Mouse (Mus musculus) cerebellum, adult 2 months (tissue): Measurements from ENCODE around the gene Nhlrc2. TPM values are rescaled to one million over a fixed set of nuclear protein-coding genes. Genes with fewer than 3 reads are reported as not detected.

Source experiments
- DNase-seq, 2 experiments: peaks; one replicate each; pipeline ENCODE4 v3.0.0; 2021
- H3K27ac ChIP-seq: fragments of 200-500 bp; 2 replicates; pipeline ENCODE4 v1.5.1; 2012; ENCODE audit warnings: low read length, control low read depth, inconsistent platforms; ENCODE audit not compliant: insufficient read depth
- H3K27me3 ChIP-seq: fragments of 200-500 bp; 2 replicates; pipeline ENCODE4 v1.6.1; 2012; ENCODE audit warnings: inconsistent platforms, mild to moderate bottlenecking, low read length, moderate library complexity; ENCODE audit not compliant: control insufficient read depth, insufficient read depth
- H3K4me1 ChIP-seq: fragments of 200-500 bp; 2 replicates; pipeline ENCODE4 v1.6.1; 2011; ENCODE audit warnings: low read length; ENCODE audit not compliant: control insufficient read depth, insufficient read depth
- H3K4me3 ChIP-seq: fragments of 200-500 bp; replicated peaks from 2 replicates; pipeline ENCODE3; 2011; ENCODE audit warnings: mild to moderate bottlenecking, low read depth, low read length, control low read depth; ENCODE audit not compliant: insufficient read depth
- CTCF ChIP-seq: fragments of 200-500 bp; IDR thresholded peaks from 2 replicates; pipeline ENCODE4 v1.5.1; 2011; ENCODE audit warnings: low read depth, mild to moderate bottlenecking, control low read depth, low read length, moderate library complexity, borderline replicate concordance; ENCODE audit not compliant: insufficient read depth
- POLR2A ChIP-seq: fragments of 200-500 bp; IDR thresholded peaks from 2 replicates; pipeline ENCODE4 v1.6.1; 2011; ENCODE audit warnings: low read length, control low read depth, borderline replicate concordance; ENCODE audit not compliant: insufficient read depth
- WGBS: fragments of 180-500 bp; shearing (Covaris S2); methylation state at CpG from one replicate; pipeline ENCODE4 v1.1.7; 2018; 5-methylcytosine and 5-hydroxymethylcytosine counted together
- polyA plus RNA-seq: library from polyadenylated mRNA; depleted of rRNA; stranded (reverse); fragments of >200 nt; gene quantifications from 2 replicates; pipeline ENCODE4 v1.2.3, GENCODE M21; 2012

The Nhlrc2 gene
- polyA plus RNA-seq, 1 experiment, result 10.8 TPM

- TF ChIP-seq CTCF (no peak), POLR2A (no peak)
- no peak for DNase-seq
- Histone ChIP-seq H3K4me1 (peaks cover 4% of the 10 kb centered on the region), H3K4me3 (no peak overlapping the region), H3K27me3 (no peaks in the 10 kb centered on the region), H3K27ac (no peak overlapping the region)
- WGBS, result 96% methylated on average over 3 of the region's 3 CpGs
Observed at GRCm38 (mm10) chr19:56584288-56584687, 36.2 kb downstream of the Nhlrc2 start.

- no peak overlapping the region for H3K27ac ChIP-seq
- peaks cover 4% of the 10 kb centered on the region for H3K4me1 ChIP-seq
- WGBS, result 73% methylated on average over 8 of the region's 8 CpGs
- DNase-seq, result no peak
- no peak for TF ChIP-seq POLR2A
- TF ChIP-seq CTCF, result no peak
- no peak overlapping the region for H3K4me3 ChIP-seq
- H3K27me3 ChIP-seq, result no peaks in the 10 kb centered on the region
Observed at GRCm38 (mm10) chr19:56586320-56586719, 38.3 kb downstream of the Nhlrc2 start.

- WGBS, result 5% methylated on average over 6 of the region's 6 CpGs
- H3K27ac ChIP-seq, result no peak overlapping the region
- DNase-seq, result peak; percentile 61 to 82
- no peaks in the 10 kb centered on the region for H3K27me3 ChIP-seq
- TF ChIP-seq POLR2A, result no peak
- no peak for TF ChIP-seq CTCF
- H3K4me3 ChIP-seq, result no peak overlapping the region
- peaks cover 4% of the 10 kb centered on the region for H3K4me1 ChIP-seq
Observed at GRCm38 (mm10) chr19:56588205-56588626, 40.2 kb downstream of the Nhlrc2 start.

GRCm38 (mm10) chr19:56589008-56589407, 40.9 kb downstream of the Nhlrc2 start:
- WGBS, result 95% methylated on average over 6 of the region's 6 CpGs
- no peak for TF ChIP-seq CTCF
- no peak for TF ChIP-seq POLR2A
- H3K27me3 ChIP-seq, result no peaks in the 10 kb centered on the region
- H3K27ac ChIP-seq, result no peak overlapping the region
- DNase-seq, result no peak
- H3K4me1 ChIP-seq, result peaks cover 4% of the 10 kb centered on the region
- no peak overlapping the region for H3K4me3 ChIP-seq

GRCm38 (mm10) chr19:56589455-56589854, 41.4 kb downstream of the Nhlrc2 start:
- no peaks in the 10 kb centered on the region for H3K27me3 ChIP-seq
- no peak for TF ChIP-seq CTCF
- no peak for TF ChIP-seq POLR2A
- H3K4me3 ChIP-seq, result no peak overlapping the region
- no peak overlapping the region for H3K27ac ChIP-seq
- no peak for DNase-seq
- peaks cover 4% of the 10 kb centered on the region for H3K4me1 ChIP-seq
- 96% methylated on average over 5 of the region's 5 CpGs for WGBS

- H3K27ac ChIP-seq, result no peak overlapping the region
- no peak for TF ChIP-seq CTCF
- no peak for TF ChIP-seq POLR2A
Observed at GRCm38 (mm10) chr19:56590250-56590649, 42.2 kb downstream of the Nhlrc2 start.

GRCm38 (mm10) chr19:56592472-56592871, 44.4 kb downstream of the Nhlrc2 start:
- peaks cover 4% of the 10 kb centered on the region for H3K4me1 ChIP-seq
- no peak overlapping the region for H3K4me3 ChIP-seq
- H3K27ac ChIP-seq, result no peak overlapping the region
- DNase-seq, result no peak
- TF ChIP-seq CTCF (no peak), POLR2A (no peak)
- WGBS, result 92% methylated on average over 9 of the region's 9 CpGs
- H3K27me3 ChIP-seq, result no peaks in the 10 kb centered on the region

More at GRCm38 (mm10) chr19:56590250-56590649, 42.2 kb downstream of the Nhlrc2 start:
- Histone ChIP-seq H3K27me3 (no peaks in the 10 kb centered on the region), H3K4me1 (peaks cover 4% of the 10 kb centered on the region), H3K4me3 (no peak overlapping the region)
- no peak for DNase-seq
- 88% methylated on average over 3 of the region's 3 CpGs for WGBS

- Histone ChIP-seq H3K4me3 (no peak overlapping the region), H3K27me3 (no peaks in the 10 kb centered on the region), H3K27ac (no peak overlapping the region), H3K4me1 (no peaks in the 10 kb centered on the region)
- no peak for DNase-seq
- 47% methylated on average over 3 of the region's 3 CpGs for WGBS
- TF ChIP-seq POLR2A (no peak), CTCF (no peak)
Observed at GRCm38 (mm10) chr19:56599996-56600395, 51.9 kb downstream of the Nhlrc2 start.

- 75% methylated on average over 7 of the region's 7 CpGs for WGBS
- no peak for TF ChIP-seq CTCF
- TF ChIP-seq POLR2A, result no peak
- H3K4me1 ChIP-seq, result no peaks in the 10 kb centered on the region
Observed at GRCm38 (mm10) chr19:56600797-56601196, 52.7 kb downstream of the Nhlrc2 start.

More at GRCm38 (mm10) chr19:56600797-56601196, 52.7 kb downstream of the Nhlrc2 start:
- Histone ChIP-seq H3K4me3 (no peak overlapping the region), H3K27me3 (no peaks in the 10 kb centered on the region), H3K27ac (no peak overlapping the region)
- no peak for DNase-seq
